Mouse (Mus musculus) bone marrow, adult 2 months (tissue): ENCODE measurements around the gene Med7.

Source experiments
- CTCF ChIP-seq: fragments of 200-500 bp; IDR thresholded peaks from 2 replicates; pipeline ENCODE4 v1.5.1; 2011; ENCODE audit warnings: low read length, control low read depth; ENCODE audit not compliant: control insufficient read depth, insufficient read depth
- POLR2A ChIP-seq: fragments of 200-500 bp; IDR thresholded peaks from 2 replicates; pipeline ENCODE4 v1.6.1; 2011; ENCODE audit warnings: low read depth, mild to moderate bottlenecking, control low read depth, low read length, borderline replicate concordance; ENCODE audit not compliant: control insufficient read depth

DNA sequence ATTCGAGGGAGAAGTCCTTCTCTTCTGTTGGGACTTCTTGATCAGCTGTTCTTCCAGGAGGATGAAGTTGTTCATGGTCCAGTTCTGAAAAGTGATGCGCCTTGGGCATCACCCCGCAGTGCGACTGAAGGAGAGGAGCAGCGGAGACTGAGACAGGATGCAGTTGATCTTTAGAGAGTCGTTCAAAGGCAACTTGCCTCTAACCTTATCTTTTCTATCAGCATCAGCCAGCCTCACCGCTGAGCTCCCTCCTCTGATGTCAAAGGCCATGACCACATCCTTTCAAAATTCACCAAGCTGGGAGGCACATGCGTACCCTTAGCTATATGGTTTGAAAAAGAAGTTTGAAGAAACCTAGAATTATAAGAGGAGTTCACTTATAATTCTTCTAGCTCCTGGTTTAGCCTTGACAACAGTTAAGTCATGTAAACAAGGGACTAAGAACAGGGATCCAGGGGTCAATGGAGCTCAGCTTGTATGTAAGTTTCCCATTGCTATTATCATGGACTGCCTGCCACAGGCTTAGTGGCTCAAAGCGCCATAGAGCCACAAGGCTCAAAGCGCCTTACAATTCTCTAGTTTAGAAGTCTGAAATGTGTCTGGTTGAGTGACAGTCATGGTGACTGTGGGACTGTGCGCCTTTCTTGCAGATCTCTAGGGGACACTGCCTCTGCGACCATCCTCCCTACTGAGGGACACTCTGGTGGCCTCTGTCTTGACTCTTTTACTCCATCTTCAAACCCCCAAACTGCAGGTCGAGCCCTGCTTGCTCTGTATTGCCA is 47.2 kb upstream of the Med7 start, which contains the start of gene Itk:
- TF ChIP-seq POLR2A: no peak
- no peak for TF ChIP-seq CTCF
